Mouse (Mus musculus) ES-Bruce4 (cell line): Measurements from ENCODE around the gene Ddt.

Experiments
- CTCF ChIP-seq: IDR thresholded peaks from one replicate; pipeline ENCODE4 v1.8.1; 2011; ENCODE audit warnings: low read depth, low read length
- EP300 ChIP-seq: IDR thresholded peaks from 2 replicates; pipeline ENCODE4 v1.6.1; 2011; ENCODE audit warnings: low read depth, low read length; ENCODE audit not compliant: insufficient read depth
- POLR2A ChIP-seq: IDR thresholded peaks from one replicate; pipeline ENCODE4 v1.8.1; 2011; ENCODE audit warnings: low read length; ENCODE audit not compliant: insufficient read depth

DNA sequence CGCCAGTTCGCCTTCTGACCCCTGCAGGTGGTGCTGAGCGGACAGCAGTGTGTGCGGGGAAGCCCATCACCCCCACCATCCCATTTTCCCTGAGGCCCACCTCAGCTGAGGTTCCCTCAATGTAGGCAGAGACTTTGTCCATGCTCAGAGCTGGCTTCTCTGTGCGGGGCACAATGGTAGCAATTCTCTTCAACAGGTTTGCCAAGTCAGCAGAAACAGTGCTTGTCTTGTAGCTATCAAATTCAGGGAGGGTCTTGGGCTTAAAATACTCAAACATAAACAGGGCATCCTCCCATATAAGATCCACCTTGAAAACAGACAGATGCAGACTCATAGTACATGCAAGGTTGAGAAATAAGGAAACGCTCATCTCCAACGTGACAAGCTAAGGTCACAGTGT is 47.8 kb downstream of the Ddt start:
- no peak for TF ChIP-seq EP300
- TF ChIP-seq CTCF, result no peak
- TF ChIP-seq POLR2A, result no peak
